Mouse (Mus musculus) liver, embryonic 14.5 days (tissue): ENCODE results near the gene Mylk.

Source experiments
- CTCF ChIP-seq: IDR thresholded peaks from 2 replicates; pipeline ENCODE4 v1.5.1; 2016; ENCODE audit warnings: antibody characterized with exemption, low read depth, control low read depth
- EP300 ChIP-seq: IDR thresholded peaks from 2 replicates; pipeline ENCODE4 v1.6.1; 2016; ENCODE audit warnings: antibody characterized with exemption, low read depth

DNA sequence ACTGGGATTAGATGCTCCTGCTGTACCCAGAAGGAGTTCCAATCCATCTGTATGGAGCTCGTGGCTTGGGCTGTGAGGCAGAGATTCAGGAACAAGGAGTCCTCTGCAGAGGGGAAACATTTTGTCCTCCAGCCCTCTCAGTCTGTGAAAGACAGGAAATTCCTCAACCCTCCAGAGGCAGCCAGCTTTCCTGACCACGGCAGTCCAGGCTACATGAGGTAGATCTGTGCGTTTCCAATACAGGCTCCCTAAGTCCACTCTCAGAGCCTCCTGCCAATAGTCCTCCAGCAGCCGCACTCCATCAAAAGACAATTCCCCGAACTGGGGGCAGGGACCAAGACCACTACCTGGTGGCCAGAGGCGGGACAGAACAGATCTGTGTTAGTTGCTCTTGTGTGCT lies 164.4 kb downstream of the Mylk start:
- TF ChIP-seq EP300 (no peak), CTCF (no peak)
